Mouse (Mus musculus): ENCODE results near the gene Tnfrsf26. TPM values are rescaled to one million over a fixed set of nuclear protein-coding genes. Genes with fewer than 3 reads are reported as not detected.
"Not testable (repeated sequence)": the region's sequence is repeated elsewhere in the genome, so short reads cannot be mapped to it uniquely, and the experiment has no call there.

Gene Tnfrsf26
- 0.28 and 0.36 TPM in 2 replicates for polyA plus RNA-seq (2015; fragmentation: Nextera tagmentation; extraction: Ambion mirVana)

DNA sequence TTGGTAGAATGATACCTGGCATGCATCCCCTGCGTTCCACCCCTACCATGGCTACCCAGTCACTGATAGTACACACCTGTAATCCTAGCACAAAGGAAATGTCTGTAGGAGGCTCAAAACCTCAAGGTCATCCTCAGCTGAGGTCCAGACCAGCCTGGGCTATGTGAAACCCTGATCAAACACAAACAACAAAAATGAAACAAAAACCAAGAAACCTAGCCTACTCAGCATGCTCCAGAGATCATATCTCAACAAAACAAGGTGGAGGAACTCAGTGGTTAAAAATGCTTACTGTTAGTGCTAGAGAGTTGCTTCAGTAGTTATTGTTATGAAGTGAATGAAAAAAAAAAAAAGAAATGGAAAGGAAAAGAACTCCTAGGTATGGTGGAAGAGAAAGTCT lies at the start of gene Tnfrsf26:
Gene Tnfrsf26 (minus strand): TSS at position 183 of the 400 bp plus-strand sequence.
- ATAC-seq (ENCODE audit: low FRiP score): no peak
- Histone ChIP-seq H3K9ac (no peak within 1 kb of the TSS), H3K4me3 (no peak within 1 kb of the TSS), H3K27me3 (no peaks in the 10 kb centered on the region), H3K4me2 (no peak within 1 kb of the TSS), H3K36me3 (no peaks in the 10 kb centered on the region), H3K9me3 (0 out of 2 replicates have a peak, but pooled peaks cover 2% of the 10 kb centered on the region), H3K27ac (no peak within 1 kb of the TSS), H3K4me1 (replicated peaks) (no peaks in the 10 kb centered on the region)
- WGBS: 88% methylated on average over 1 of the region's 1 CpGs

DNA sequence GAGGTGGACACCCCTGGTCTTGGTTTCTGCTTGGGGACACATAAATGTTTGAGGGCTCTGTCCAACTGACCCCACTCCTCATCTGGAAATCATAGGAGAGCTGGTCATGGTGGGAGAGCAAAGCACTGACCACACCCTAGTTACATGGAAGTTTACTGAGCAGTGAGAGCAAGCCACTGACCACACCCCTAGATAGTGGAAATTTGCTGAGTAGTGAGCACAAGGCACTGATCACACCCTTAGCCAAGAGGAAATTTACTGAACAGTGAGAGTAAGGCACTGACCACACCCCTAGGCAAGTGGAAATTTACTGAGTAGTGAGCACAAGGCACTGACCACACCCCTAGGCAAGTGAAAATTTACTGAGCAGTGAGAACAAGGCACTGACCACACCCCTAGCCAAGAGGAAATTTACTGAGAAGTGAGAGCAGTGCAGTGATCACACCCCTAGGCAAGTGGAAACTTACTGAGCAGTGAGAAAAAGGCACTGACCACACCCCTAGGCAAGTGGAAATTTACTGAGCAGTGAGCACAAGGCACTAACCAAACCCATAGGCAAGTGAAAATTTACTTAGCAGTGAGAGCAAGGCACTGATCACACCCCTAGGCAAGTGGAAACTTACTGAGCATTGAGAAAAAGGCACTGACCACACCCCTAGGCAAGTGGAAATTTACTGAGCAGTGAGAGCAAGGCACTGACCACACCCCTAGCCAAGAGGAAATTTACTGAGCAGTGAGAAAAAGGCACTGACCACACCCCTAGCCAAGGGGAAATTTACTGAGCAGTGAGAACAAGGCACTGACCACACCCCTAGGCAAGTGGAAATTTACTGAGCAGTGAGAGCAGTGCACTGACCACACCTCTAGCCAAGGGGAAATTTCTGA lies 38.1 kb upstream of the Tnfrsf26 start:
- no peaks in the 10 kb centered on the region for H3K4me1 ChIP-seq (replicated peaks)
- no peak for ATAC-seq (ENCODE audit: low FRiP score)
- H3K4me2 ChIP-seq: no peak overlapping the region
- H3K9ac ChIP-seq: no peak overlapping the region
- H3K4me3 ChIP-seq: no peak overlapping the region
- no peaks in the 10 kb centered on the region for H3K27me3 ChIP-seq
- H3K9me3 ChIP-seq: no peaks in the 10 kb centered on the region
- H3K36me3 ChIP-seq: no peaks in the 10 kb centered on the region
- H3K27ac ChIP-seq: no peak overlapping the region

DNA sequence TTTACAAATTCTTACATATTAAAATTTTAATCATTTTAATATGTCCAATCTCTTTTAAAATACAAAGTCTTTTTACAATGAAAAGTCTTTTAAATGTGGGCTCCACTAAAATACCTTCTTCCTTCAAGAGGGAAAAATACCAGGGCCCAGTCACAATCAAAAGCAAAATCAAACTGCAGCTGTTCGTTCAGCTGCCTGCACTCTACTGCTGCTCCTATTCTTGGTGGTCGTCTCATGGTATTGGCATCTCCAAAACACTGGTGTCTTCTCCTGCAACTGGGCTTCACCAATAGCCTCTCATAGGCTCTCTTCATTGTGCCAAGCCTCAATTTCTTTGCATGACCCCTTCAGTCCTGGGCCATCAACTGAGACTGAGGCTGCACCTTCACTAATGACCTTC lies 34.9 kb upstream of the Tnfrsf26 start:
- Histone ChIP-seq H3K4me3 (no peak overlapping the region), H3K27me3 (no peaks in the 10 kb centered on the region), H3K4me2 (no peak overlapping the region), H3K9me3 (no peaks in the 10 kb centered on the region), H3K36me3 (no peaks in the 10 kb centered on the region), H3K9ac (no peak overlapping the region), H3K4me1 (replicated peaks) (no peaks in the 10 kb centered on the region), H3K27ac (no peak overlapping the region)
- no peak for ATAC-seq (ENCODE audit: low FRiP score)
- WGBS: 88% methylated on average over 2 of the region's 2 CpGs

DNA sequence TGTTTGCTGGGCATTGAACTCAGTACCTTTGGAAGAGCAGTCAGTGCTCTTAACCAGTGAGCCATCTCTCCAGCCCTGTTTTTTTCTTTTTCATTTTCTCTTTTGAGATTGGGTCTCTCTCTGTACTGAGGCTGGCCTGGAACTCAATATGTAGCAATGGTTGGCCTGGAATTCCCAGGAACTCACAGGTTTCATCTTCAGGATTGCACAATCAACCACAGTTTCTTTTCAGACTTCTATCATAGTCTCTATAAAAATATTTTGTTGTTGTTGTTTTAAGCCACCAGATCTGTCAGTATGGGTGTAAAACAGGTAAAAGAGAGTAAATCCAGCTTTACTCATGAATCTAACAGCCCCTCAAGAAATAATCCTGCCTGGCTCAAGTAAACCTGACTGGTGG lies 32.3 kb upstream of the Tnfrsf26 start:
- Histone ChIP-seq H3K36me3 (no peaks in the 10 kb centered on the region), H3K27me3 (no peaks in the 10 kb centered on the region), H3K9ac (no peak overlapping the region), H3K9me3 (no peaks in the 10 kb centered on the region), H3K4me1 (replicated peaks) (no peaks in the 10 kb centered on the region), H3K27ac (no peak overlapping the region), H3K4me2 (no peak overlapping the region), H3K4me3 (no peak overlapping the region)
- no peak for ATAC-seq (ENCODE audit: low FRiP score)

DNA sequence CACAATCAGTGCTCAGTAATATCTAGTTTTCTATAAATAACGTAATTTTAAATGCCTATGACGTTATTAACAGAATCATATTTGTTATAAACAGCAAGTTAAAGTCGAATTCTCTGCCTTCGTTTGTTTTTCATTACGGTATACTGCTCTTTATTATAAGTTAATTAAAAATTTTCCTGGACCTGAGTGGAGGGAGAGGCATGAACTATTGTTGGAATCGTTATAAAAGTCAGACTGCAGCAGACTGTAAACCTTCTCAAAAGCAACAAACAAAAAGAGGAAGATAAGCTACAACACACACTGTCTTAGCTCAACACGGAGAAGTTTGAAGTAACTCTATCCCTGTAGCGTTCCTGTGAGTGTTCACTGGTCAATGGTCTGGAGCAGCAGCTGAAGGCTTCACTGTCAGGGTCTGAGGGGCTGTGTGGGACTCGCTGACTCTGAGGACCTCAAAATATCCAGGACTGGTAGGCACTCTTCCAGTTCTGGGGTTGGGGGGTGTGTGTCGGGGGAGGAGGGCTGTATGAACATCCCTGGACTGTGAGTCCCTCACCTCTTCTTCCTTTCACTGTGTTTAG lies 21.3 kb upstream of the Tnfrsf26 start:
- H3K9ac ChIP-seq; H3K36me3 ChIP-seq; ATAC-seq (ENCODE audit: low FRiP score); H3K27me3 ChIP-seq; H3K4me1 ChIP-seq (replicated peaks); H3K27ac ChIP-seq: not testable (repeated sequence)
- WGBS: 57% methylated on average over 10 of the region's 10 CpGs
- 0 out of 2 replicates have a peak, but pooled peaks cover 10% of the 10 kb centered on the region for H3K9me3 ChIP-seq
- H3K4me2 ChIP-seq: peak overlapping the region; percentile 81
- peak overlapping the region; percentile 69 for H3K4me3 ChIP-seq

- peak; percentile 98 for ATAC-seq (ENCODE audit: low FRiP score)
- Histone ChIP-seq H3K4me1 (replicated peaks) (no peaks in the 10 kb centered on the region), H3K27me3 (no peaks in the 10 kb centered on the region), H3K4me2 (peak within 1 kb of the TSS; percentile 81), H3K9ac (peak within 1 kb of the TSS; percentile 79), H3K4me3 (peak within 1 kb of the TSS; percentile 69), H3K9me3 (0 out of 2 replicates have a peak, but pooled peaks cover 10% of the 10 kb centered on the region), H3K36me3 (no peaks in the 10 kb centered on the region), H3K27ac (no peak within 1 kb of the TSS)
- 3% methylated on average over 39 of the region's 39 CpGs for WGBS
These were observed 20.7 kb upstream of the Tnfrsf26 start, which contains the start of gene Tnfrsf22 for GRCm38 (mm10) chr7:143649034-143649768. Gene Tnfrsf22 (minus strand): TSS chr7:143649661.

DNA sequence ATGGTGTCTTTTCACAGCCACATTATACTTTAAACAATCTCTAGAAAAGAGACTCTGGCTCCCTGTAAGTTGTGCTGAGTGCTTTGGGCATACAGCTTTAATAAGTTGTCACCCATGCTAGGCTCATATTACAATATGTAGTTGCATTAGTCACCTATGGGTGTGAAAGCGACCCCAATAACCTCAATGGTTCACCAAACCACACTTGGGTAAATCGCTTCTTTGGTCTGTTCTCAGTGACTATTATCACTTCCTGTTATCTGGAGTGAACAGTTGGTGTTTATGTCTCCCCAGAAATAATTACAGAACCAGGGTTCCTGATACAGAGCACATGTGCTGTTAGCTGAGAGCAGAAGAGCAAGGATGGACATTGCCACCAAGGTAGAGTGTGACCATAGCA lies 15.4 kb upstream of the Tnfrsf26 start:
- not testable (repeated sequence) for H3K27ac ChIP-seq; H3K4me1 ChIP-seq (replicated peaks); H3K27me3 ChIP-seq; ATAC-seq (ENCODE audit: low FRiP score); H3K4me3 ChIP-seq; H3K36me3 ChIP-seq; H3K9me3 ChIP-seq; H3K9ac ChIP-seq; H3K4me2 ChIP-seq
- WGBS: 89% methylated on average over 2 of the region's 2 CpGs

DNA sequence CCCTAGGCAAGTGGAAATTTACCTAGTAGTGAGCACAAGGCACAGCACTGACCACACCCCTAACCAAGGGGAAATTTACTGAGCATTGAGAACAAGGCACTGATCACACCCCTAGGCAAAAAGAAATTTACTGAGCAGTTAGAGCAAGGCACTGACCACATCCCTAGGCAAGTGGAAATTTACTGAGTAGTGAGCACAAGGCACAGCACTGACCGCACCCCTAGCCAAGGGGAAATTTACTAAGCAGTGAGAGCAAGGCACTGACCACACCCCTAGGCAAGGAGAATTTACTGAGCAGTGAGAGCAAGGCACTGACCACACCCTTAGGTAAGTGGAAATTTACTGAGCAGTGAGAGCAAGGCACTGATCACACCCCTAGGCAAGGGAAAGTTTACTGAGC lies 8.2 kb upstream of the Tnfrsf26 start:
- no peak overlapping the region for H3K4me2 ChIP-seq
- H3K4me3 ChIP-seq: no peak overlapping the region
- ATAC-seq (ENCODE audit: low FRiP score): no peak
- 0 out of 2 replicates have a peak, but pooled peaks cover 3% of the 10 kb centered on the region for H3K9me3 ChIP-seq
- no peaks in the 10 kb centered on the region for H3K27me3 ChIP-seq
- no peaks in the 10 kb centered on the region for H3K36me3 ChIP-seq
- no peaks in the 10 kb centered on the region for H3K4me1 ChIP-seq (replicated peaks)
- no peak overlapping the region for H3K27ac ChIP-seq
- 100% methylated on average over 1 of the region's 1 CpGs for WGBS
- H3K9ac ChIP-seq: no peak overlapping the region

DNA sequence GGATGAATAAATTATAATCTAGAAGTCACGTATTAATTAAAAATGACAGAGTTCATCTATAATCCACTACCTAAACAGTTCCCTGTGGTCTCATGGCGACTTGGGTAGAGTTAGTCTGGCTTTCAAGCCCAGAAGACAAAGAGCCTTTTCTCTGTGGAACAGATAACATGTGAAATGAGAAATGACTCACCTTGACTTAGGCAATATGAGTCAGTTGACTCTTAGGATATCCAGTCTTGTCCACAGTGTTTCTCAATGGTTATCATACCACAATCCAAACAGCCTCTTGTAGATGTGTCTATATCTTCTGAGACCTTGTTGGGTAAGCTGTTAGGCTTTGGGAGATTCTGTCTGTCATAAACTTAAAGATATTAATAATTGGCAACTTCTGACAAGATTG lies 3.0 kb upstream of the Tnfrsf26 start:
- Histone ChIP-seq H3K4me3 (no peak overlapping the region), H3K4me2 (no peak overlapping the region), H3K27me3 (no peaks in the 10 kb centered on the region), H3K4me1 (replicated peaks) (no peaks in the 10 kb centered on the region), H3K9ac (no peak overlapping the region), H3K9me3 (0 out of 2 replicates have a peak, but pooled peaks cover 3% of the 10 kb centered on the region), H3K27ac (no peak overlapping the region), H3K36me3 (no peaks in the 10 kb centered on the region)
- 71% methylated on average over 2 of the region's 2 CpGs for WGBS
- no peak for ATAC-seq (ENCODE audit: low FRiP score)

GRCm38 (mm10) chr7:143629501-143629900 lies 979 bp upstream of the Tnfrsf26 start:
- no peak overlapping the region for H3K4me2 ChIP-seq
- ATAC-seq (ENCODE audit: low FRiP score): no peak
- no peaks in the 10 kb centered on the region for H3K4me1 ChIP-seq (replicated peaks)

GRCm38 (mm10) chr7:143627555-143628286 lies 801 bp downstream of the Tnfrsf26 start:
- no peak overlapping the region for H3K27ac ChIP-seq
- no peak overlapping the region for H3K4me2 ChIP-seq
- H3K27me3 ChIP-seq: no peaks in the 10 kb centered on the region
- no peak overlapping the region for H3K4me3 ChIP-seq
- WGBS: 63% methylated on average over 10 of the region's 10 CpGs
- H3K36me3 ChIP-seq: no peaks in the 10 kb centered on the region
- no peaks in the 10 kb centered on the region for H3K4me1 ChIP-seq (replicated peaks)
- ATAC-seq (ENCODE audit: low FRiP score): no peak
- no peak overlapping the region for H3K9ac ChIP-seq
- H3K9me3 ChIP-seq: no peaks in the 10 kb centered on the region

More at GRCm38 (mm10) chr7:143629501-143629900, 979 bp upstream of the Tnfrsf26 start:
- Histone ChIP-seq H3K9me3 (0 out of 2 replicates have a peak, but pooled peaks cover 3% of the 10 kb centered on the region), H3K4me3 (no peak overlapping the region), H3K9ac (no peak overlapping the region), H3K27ac (no peak overlapping the region), H3K36me3 (no peaks in the 10 kb centered on the region), H3K27me3 (no peaks in the 10 kb centered on the region)
- 55% methylated on average over 1 of the region's 1 CpGs for WGBS

DNA sequence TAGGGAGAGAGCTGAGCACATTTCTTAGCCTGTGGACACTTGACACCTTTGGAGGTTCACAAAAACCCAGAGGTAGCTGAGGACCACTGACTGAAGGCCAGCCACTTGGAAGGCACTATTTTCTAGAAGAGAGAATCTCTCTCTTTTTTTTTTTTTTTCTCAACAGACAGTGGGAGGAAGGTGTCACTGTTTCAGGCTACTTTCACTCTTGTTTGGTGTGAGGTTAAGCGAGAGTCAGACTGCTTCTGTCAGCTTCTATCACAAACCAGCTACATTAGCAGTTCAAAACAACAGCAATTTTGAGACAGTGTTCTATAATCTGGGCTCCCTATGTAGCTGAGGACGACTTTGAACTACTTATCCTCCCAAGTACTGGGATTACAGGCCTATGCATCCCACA lies 2.3 kb downstream of the Tnfrsf26 start:
- no peak overlapping the region for H3K4me3 ChIP-seq
- ATAC-seq (ENCODE audit: low FRiP score): no peak

More for the DNA sequence above, 2.3 kb downstream of the Tnfrsf26 start:
- Histone ChIP-seq H3K27me3 (no peaks in the 10 kb centered on the region), H3K9ac (no peak overlapping the region), H3K9me3 (no peaks in the 10 kb centered on the region), H3K4me1 (replicated peaks) (no peaks in the 10 kb centered on the region), H3K4me2 (no peak overlapping the region), H3K36me3 (no peaks in the 10 kb centered on the region), H3K27ac (no peak overlapping the region)
- 67% methylated on average over 2 of the region's 2 CpGs for WGBS

Data from hindbrain, embryonic 13.5 days (tissue).